Comparison of ENCODE assay signal across 23 mouse cellular contexts in genomic region chr6:51029516-51029915, GRCm38 (mm10).
"Had no signal": no experiment of that assay in that cellular context is flagged by ENCODE, and none has a peak within 500 bp of the region (broad histone marks: within the 10 kb centered on the region; RNA-seq: fewer than 3 reads in every experiment).

No protein-coding gene starts in this region.

- H3K4me3 ChIP-seq: embryonic facial prominence, embryonic 12.5 days; embryonic facial prominence, embryonic 13.5 days; embryonic facial prominence, embryonic 15.5 days; erythroblast, embryonic 14.5 days; forebrain, embryonic 10.5 days; forebrain, embryonic 12.5 days; forebrain, embryonic 13.5 days; forebrain, embryonic 15.5 days; gastrocnemius, adult 2 months; heart, adult 2 months; heart, embryonic 10.5 days had no signal

- H3K4me1 ChIP-seq: forebrain, embryonic 12.5 days; forebrain, embryonic 15.5 days had no signal

- H3K9me3 ChIP-seq: embryonic facial prominence, embryonic 12.5 days; embryonic facial prominence, embryonic 13.5 days; embryonic facial prominence, embryonic 15.5 days; forebrain, embryonic 10.5 days; forebrain, embryonic 12.5 days; forebrain, embryonic 13.5 days; forebrain, embryonic 15.5 days; heart, embryonic 10.5 days had no signal

- H3K36me3 ChIP-seq: embryonic facial prominence, embryonic 12.5 days; embryonic facial prominence, embryonic 13.5 days; embryonic facial prominence, embryonic 15.5 days; forebrain, embryonic 10.5 days; forebrain, embryonic 12.5 days; forebrain, embryonic 15.5 days; heart, embryonic 10.5 days had no signal

- H3K27me3 ChIP-seq: embryonic facial prominence, embryonic 12.5 days; embryonic facial prominence, embryonic 13.5 days; embryonic facial prominence, embryonic 15.5 days; forebrain, embryonic 12.5 days; forebrain, embryonic 13.5 days; forebrain, embryonic 15.5 days had no signal

- ATAC-seq: forebrain, embryonic 13.5 days; forebrain, embryonic 14.5 days; forebrain, embryonic 15.5 days; forebrain, embryonic 16.5 days had no signal

- H3K27ac ChIP-seq: embryonic facial prominence, embryonic 12.5 days; embryonic facial prominence, embryonic 13.5 days; embryonic facial prominence, embryonic 15.5 days; forebrain, embryonic 10.5 days; forebrain, embryonic 12.5 days; forebrain, embryonic 13.5 days; forebrain, embryonic 15.5 days; gastrocnemius, adult 2 months; heart, adult 2 months; heart, embryonic 10.5 days had no signal

- DNase-seq: cerebellum, adult 9-10 months; cerebellum, adult 9-11 months; cerebellum, postnatal 25 days; cerebellum, postnatal 36 days; embryo, embryonic 11 days; gastrocnemius, adult 2 months; gastrocnemius, postnatal 10 days; gastrocnemius, postnatal 14 days; gastrocnemius, postnatal 25 days; gastrocnemius, postnatal 36 days; heart, adult 18-20 months; heart, adult 2 months had no signal
